Mouse (Mus musculus) brain, embryonic 14.5 days (tissue): ENCODE data around the gene Mob3a.

ENCODE experiments used
- CTCF ChIP-seq: fragments of 200-500 bp; IDR thresholded peaks from 2 replicates; pipeline ENCODE4 v1.5.1; 2012; ENCODE audit warnings: inconsistent platforms, mild to moderate bottlenecking, moderate library complexity, borderline replicate concordance; ENCODE audit not compliant: insufficient read depth, insufficient read length; ENCODE audit errors: extremely low read depth
- POLR2A ChIP-seq: fragments of 200-500 bp; IDR thresholded peaks from 2 replicates; pipeline ENCODE4 v1.6.1; 2012; ENCODE audit warnings: mild to moderate bottlenecking, inconsistent platforms, borderline replicate concordance; ENCODE audit not compliant: poor library complexity, insufficient read depth, insufficient read length, severe bottlenecking; ENCODE audit errors: extremely low read depth

DNA sequence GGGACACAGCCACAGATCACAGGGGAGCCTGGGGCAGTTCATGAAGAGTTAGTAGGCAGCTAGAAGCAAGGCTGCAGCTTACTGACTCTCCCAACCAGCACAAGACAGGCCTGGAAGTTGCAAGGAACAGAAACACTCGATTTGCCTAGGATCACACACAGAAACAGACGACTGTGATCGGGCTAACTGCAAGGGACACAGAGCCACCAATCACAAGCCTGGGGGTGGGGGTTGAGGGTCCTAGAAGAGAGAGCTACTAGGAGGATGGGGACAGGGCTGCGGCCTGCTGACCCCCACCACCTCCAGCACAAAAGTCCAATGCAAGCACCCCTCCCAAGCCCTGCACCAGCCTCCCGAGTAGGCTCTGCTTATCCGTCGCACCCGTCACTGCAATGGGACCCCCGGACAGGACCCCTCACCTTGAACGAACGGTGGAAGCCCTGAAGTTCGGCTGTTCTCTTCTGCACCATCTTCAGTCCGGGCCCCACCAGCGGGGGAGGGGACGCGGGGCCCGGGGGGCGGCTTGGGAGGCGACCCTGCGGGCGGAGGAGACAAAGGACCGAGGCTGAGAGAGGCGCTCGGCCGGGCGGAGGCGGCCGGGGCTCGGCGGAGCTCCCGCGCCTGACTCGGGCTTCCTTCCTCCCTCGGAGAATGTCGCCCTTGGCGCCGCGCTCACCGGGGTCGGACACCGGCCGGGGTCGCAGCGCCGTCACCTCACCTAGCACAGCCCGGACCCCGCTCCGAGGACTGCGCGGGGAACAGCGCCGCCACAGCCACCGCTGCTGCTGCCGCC lies 26.2 kb downstream of the Mob3a start:
- no peak for TF ChIP-seq POLR2A
- TF ChIP-seq CTCF = no peak
